22 mouse cellular contexts compared by ENCODE assay signal in the genomic region with DNA sequence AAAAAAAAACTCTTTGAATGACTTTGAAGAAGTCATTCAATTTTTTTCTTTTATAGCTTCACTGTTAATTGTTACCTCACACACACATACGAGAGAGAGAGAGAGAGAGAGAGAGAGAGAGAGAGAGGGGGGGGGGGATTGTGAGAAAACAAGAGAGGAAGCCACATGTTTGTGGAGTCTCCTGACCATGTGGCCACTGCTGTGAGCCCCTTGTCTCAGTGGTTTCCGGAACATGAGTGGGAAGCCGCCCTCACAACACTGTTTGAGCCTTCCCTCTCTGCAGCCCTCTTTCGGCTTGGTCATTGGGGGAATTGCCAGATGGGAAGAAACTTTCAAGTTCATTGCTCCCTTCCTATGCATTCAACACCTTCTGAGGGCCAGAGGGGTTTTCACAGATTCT.
"Had no signal": no experiment of that assay in that cellular context is flagged by ENCODE, and none has a peak within 500 bp of the region (broad histone marks: within the 10 kb centered on the region; RNA-seq: fewer than 3 reads in every experiment).

No protein-coding gene starts in this region.

- H3K4me1 ChIP-seq: liver, embryonic 12.5 days; liver, embryonic 15.5 days; midbrain, embryonic 12.5 days; midbrain, embryonic 15.5 days; neural tube, embryonic 13.5 days had no signal

- H3K9ac ChIP-seq: limb, embryonic 13.5 days; liver, embryonic 12.5 days; liver, embryonic 15.5 days; midbrain, embryonic 12.5 days; midbrain, embryonic 15.5 days; neural tube, embryonic 13.5 days had no signal

- H3K27ac ChIP-seq: layer of hippocampus, adult 2 months; limb, embryonic 13.5 days; liver, embryonic 12.5 days; liver, embryonic 15.5 days; midbrain, embryonic 12.5 days; midbrain, embryonic 15.5 days; neural tube, embryonic 13.5 days had no signal

- DNase-seq: kidney, adult 18-20 months; kidney, adult 9 months; kidney, postnatal 14 days; kidney, postnatal 4 days; layer of hippocampus, adult 9-11 months; liver; lung, adult 2 months; lung, postnatal 14 days; lung, postnatal 4 days; retina, postnatal 1 day; right cerebral cortex, postnatal 25 days; spleen, adult 18-20 months; thymus, adult 18-20 months; thymus, postnatal 36 days had no signal

- H3K4me2 ChIP-seq: limb, embryonic 13.5 days; liver, embryonic 12.5 days; liver, embryonic 15.5 days; midbrain, embryonic 12.5 days; midbrain, embryonic 15.5 days; neural tube, embryonic 13.5 days had no signal

- ATAC-seq: liver, embryonic 12.5 days; midbrain, embryonic 15.5 days had no signal

- H3K4me3 ChIP-seq: layer of hippocampus, adult 2 months; limb, embryonic 13.5 days; liver, embryonic 12.5 days; liver, embryonic 15.5 days; midbrain, embryonic 12.5 days; midbrain, embryonic 15.5 days; myocyte; neural tube, embryonic 13.5 days had no signal

- H3K9me3 ChIP-seq: limb, embryonic 13.5 days; liver, embryonic 12.5 days; liver, embryonic 15.5 days; midbrain, embryonic 12.5 days; midbrain, embryonic 15.5 days; neural tube, embryonic 13.5 days had no signal

- H3K36me3 ChIP-seq: limb, embryonic 13.5 days; liver, embryonic 12.5 days; liver, embryonic 15.5 days; midbrain, embryonic 12.5 days; midbrain, embryonic 15.5 days; neural tube, embryonic 13.5 days had no signal

- H3K27me3 ChIP-seq: limb, embryonic 13.5 days; liver, embryonic 12.5 days; liver, embryonic 15.5 days; midbrain, embryonic 12.5 days; midbrain, embryonic 15.5 days; neural tube, embryonic 13.5 days had no signal
